Mouse (Mus musculus) hindbrain, embryonic 11.5 days (tissue): ENCODE measurements around the gene Casp6. TPM values are rescaled to one million over a fixed set of nuclear protein-coding genes. Genes with fewer than 3 reads are reported as not detected.
A peak's percentile ranks its signal among the peaks of the same experiment; 100 is the strongest.

Source experiments
- ATAC-seq: fragments of 200-750 bp; cut with Nextera tagmentation; 2 replicates; pipeline ENCODE4 v1.8.0; 2017; ENCODE audit warnings: mild to moderate bottlenecking, moderate TSS enrichment, moderate library complexity; ENCODE audit not compliant: low FRiP score
- DNase-seq: peaks from one replicate; pipeline ENCODE4 v3.0.0-alpha.2; 2015; ENCODE audit warnings: low spot score
- H3K27ac ChIP-seq: fragments of 300-500 bp; sonication (generic); 2 replicates; pipeline ENCODE4 v1.5.1; 2014; ENCODE audit warnings: mild to moderate bottlenecking, low read depth, low read length
- H3K27me3 ChIP-seq: fragments of 300-500 bp; sonication (generic); 2 replicates; pipeline ENCODE4 v1.6.1; 2014; ENCODE audit warnings: mild to moderate bottlenecking, low read length, moderate library complexity, mixed read lengths; ENCODE audit not compliant: control insufficient read depth, insufficient read depth
- H3K36me3 ChIP-seq: fragments of 300-500 bp; sonication (generic); 2 replicates; pipeline ENCODE4 v1.6.1; 2014; ENCODE audit warnings: mild to moderate bottlenecking, low read length, moderate library complexity, mixed read lengths; ENCODE audit not compliant: control insufficient read depth, insufficient read depth
- H3K4me1 ChIP-seq: fragments of 300-500 bp; sonication (generic); replicated peaks from 2 replicates; pipeline ENCODE4 v1.6.1; 2014; ENCODE audit warnings: low read length, mixed read lengths; ENCODE audit not compliant: control insufficient read depth, insufficient read depth
- H3K4me2 ChIP-seq: fragments of 300-500 bp; sonication (generic); replicated peaks from 2 replicates; pipeline ENCODE4 v1.6.1; 2014; ENCODE audit warnings: mild to moderate bottlenecking, low read depth, low read length
- H3K4me3 ChIP-seq: fragments of 300-500 bp; sonication (generic); 2 replicates; pipeline ENCODE4 v1.5.1; 2014; ENCODE audit warnings: low read depth, low read length
- H3K9ac ChIP-seq: fragments of 300-500 bp; sonication (generic); 2 replicates; pipeline ENCODE4 v1.6.1; 2014; ENCODE audit warnings: low read depth, low read length
- H3K9me3 ChIP-seq: fragments of 300-500 bp; sonication (generic); 2 replicates; pipeline ENCODE4 v1.6.1; 2016; ENCODE audit warnings: low read length; ENCODE audit not compliant: control insufficient read depth
- whole genome bisulfite sequencing: fragments of 180-500 bp; shearing (Covaris S2); extraction: QIAGEN DNeasy Blood & Tissue Kit; methylation state at CpG from one replicate; pipeline ENCODE4 v1.1.7; 2014; 5-methylcytosine and 5-hydroxymethylcytosine counted together
- polyA plus RNA-seq: library from polyadenylated mRNA; unstranded; fragments of >200 nt; fragmentation: Nextera tagmentation; extraction: Ambion mirVana; gene quantifications from 2 replicates; pipeline ENCODE4 v1.2.1, GENCODE M21; 2014

Casp6 gene
- polyA plus RNA-seq, 1 experiment from 2014 or later: 67.4 TPM

- no peak for DNase-seq
- Histone ChIP-seq H3K9ac (no peak overlapping the region), H3K4me1 (no peaks in the 10 kb centered on the region), H3K9me3 (no peaks in the 10 kb centered on the region), H3K27ac (no peak overlapping the region), H3K4me2 (no peak overlapping the region), H3K27me3 (no peaks in the 10 kb centered on the region), H3K4me3 (no peak overlapping the region), H3K36me3 (no peaks in the 10 kb centered on the region)
- WGBS: 65% methylated on average over 9 of the region's 9 CpGs
- no peak for ATAC-seq
These were observed 35.3 kb downstream of the Casp6 start for GRCm38 (mm10) chr3:129936561-129936960.

- Histone ChIP-seq H3K27me3 (no peaks in the 10 kb centered on the region), H3K4me1 (no peaks in the 10 kb centered on the region), H3K4me2 (no peak overlapping the region), H3K9me3 (no peaks in the 10 kb centered on the region), H3K9ac (no peak overlapping the region), H3K4me3 (no peak overlapping the region), H3K27ac (no peak overlapping the region), H3K36me3 (no peaks in the 10 kb centered on the region)
- DNase-seq: no peak
- no peak for ATAC-seq
- WGBS: 76% methylated on average over 3 of the region's 3 CpGs
These were observed 36.6 kb downstream of the Casp6 start for GRCm38 (mm10) chr3:129937848-129938247.

GRCm38 (mm10) chr3:129939058-129939457 is 37.8 kb downstream of the Casp6 start:
- ATAC-seq (no peak), DNase-seq (peak; percentile 2)
- WGBS: 59% methylated on average over 7 of the region's 7 CpGs
- Histone ChIP-seq H3K36me3 (no peaks in the 10 kb centered on the region), H3K4me2 (no peak overlapping the region), H3K27ac (no peak overlapping the region), H3K4me3 (no peak overlapping the region), H3K27me3 (no peaks in the 10 kb centered on the region), H3K9me3 (no peaks in the 10 kb centered on the region), H3K9ac (no peak overlapping the region), H3K4me1 (no peaks in the 10 kb centered on the region)

- ATAC-seq: no peak
- Histone ChIP-seq H3K27ac (no peak overlapping the region), H3K27me3 (no peaks in the 10 kb centered on the region), H3K4me1 (no peaks in the 10 kb centered on the region), H3K9me3 (no peaks in the 10 kb centered on the region), H3K9ac (no peak overlapping the region), H3K4me3 (no peak overlapping the region), H3K36me3 (no peaks in the 10 kb centered on the region), H3K4me2 (no peak overlapping the region)
- 96% methylated on average over 2 of the region's 2 CpGs for WGBS
- DNase-seq: no peak
These were observed 39.6 kb downstream of the Casp6 start for GRCm38 (mm10) chr3:129940780-129941179.

GRCm38 (mm10) chr3:129941291-129941690 is 40.1 kb downstream of the Casp6 start:
- Histone ChIP-seq H3K27me3 (no peaks in the 10 kb centered on the region), H3K27ac (no peak overlapping the region), H3K9ac (no peak overlapping the region), H3K9me3 (no peaks in the 10 kb centered on the region), H3K4me1 (no peaks in the 10 kb centered on the region), H3K36me3 (no peaks in the 10 kb centered on the region), H3K4me3 (no peak overlapping the region), H3K4me2 (no peak overlapping the region)
- no peak for DNase-seq
- ATAC-seq: no peak
- 86% methylated on average over 1 of the region's 1 CpGs for WGBS

DNA sequence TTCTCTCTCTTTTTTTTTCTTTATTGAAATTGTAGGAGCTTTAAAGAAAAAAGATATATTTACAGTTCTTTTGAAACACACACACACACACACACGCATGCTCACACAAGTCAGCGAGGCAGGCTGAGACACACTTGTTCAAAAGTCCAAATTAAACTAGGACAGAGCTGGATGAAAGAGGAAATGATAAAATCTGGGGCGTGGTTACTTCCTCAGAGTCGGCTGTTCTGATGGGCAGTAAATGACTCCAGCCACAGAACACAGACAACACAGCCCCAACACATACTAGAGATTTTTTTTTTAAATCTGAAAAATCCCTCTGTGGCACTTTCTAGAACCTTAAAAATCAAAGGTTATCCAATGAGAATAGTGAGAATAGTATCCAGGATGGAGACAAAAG is 42.6 kb downstream of the Casp6 start:
- no peaks in the 10 kb centered on the region for H3K36me3 ChIP-seq
- no peak for DNase-seq
- 86% methylated on average over 4 of the region's 4 CpGs for WGBS

GRCm38 (mm10) chr3:129946217-129946914 is 45.1 kb downstream of the Casp6 start:
- Histone ChIP-seq H3K4me3 (no peak overlapping the region), H3K9me3 (no peaks in the 10 kb centered on the region), H3K36me3 (no peaks in the 10 kb centered on the region), H3K27me3 (no peaks in the 10 kb centered on the region), H3K4me2 (no peak overlapping the region), H3K4me1 (no peaks in the 10 kb centered on the region), H3K27ac (no peak overlapping the region), H3K9ac (no peak overlapping the region)
- DNase-seq (no peak), ATAC-seq (no peak)
- WGBS: 83% methylated on average over 5 of the region's 5 CpGs

More for the DNA sequence above, 42.6 kb downstream of the Casp6 start:
- no peaks in the 10 kb centered on the region for H3K9me3 ChIP-seq
- ATAC-seq: no peak
- H3K27ac ChIP-seq: no peak overlapping the region
- H3K4me2 ChIP-seq: no peak overlapping the region
- H3K27me3 ChIP-seq: no peaks in the 10 kb centered on the region
- H3K4me1 ChIP-seq: no peaks in the 10 kb centered on the region
- H3K9ac ChIP-seq: no peak overlapping the region
- H3K4me3 ChIP-seq: no peak overlapping the region

DNA sequence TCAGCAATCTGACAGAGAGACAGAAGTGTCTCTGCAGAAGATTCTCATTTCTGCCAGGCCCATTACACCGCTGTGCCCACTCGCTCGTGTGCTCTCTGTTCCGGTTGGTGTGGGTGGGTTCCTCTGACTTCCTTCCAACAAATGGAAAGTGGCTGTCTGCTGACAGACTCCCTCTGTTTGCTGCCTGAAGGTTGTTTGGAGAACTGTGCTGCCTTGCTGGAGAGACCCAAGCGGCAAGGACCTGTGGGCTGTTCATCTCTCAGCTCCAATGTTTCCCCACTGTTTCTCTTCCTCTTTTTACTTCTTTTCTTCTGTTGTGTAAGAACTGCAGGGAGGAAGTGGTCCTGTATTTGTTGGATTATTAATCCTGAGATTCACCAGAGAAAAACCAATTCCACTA is 47.1 kb downstream of the Casp6 start:
- Histone ChIP-seq H3K27ac (no peak overlapping the region), H3K4me2 (no peak overlapping the region), H3K9ac (no peak overlapping the region), H3K36me3 (no peaks in the 10 kb centered on the region), H3K4me3 (no peak overlapping the region), H3K9me3 (no peaks in the 10 kb centered on the region), H3K4me1 (no peaks in the 10 kb centered on the region), H3K27me3 (no peaks in the 10 kb centered on the region)
- no peak for DNase-seq
- 89% methylated on average over 5 of the region's 5 CpGs for WGBS
- ATAC-seq: no peak

GRCm38 (mm10) chr3:129949158-129949773 is 48.0 kb downstream of the Casp6 start:
- no peak for ATAC-seq
- Histone ChIP-seq H3K4me2 (no peak overlapping the region), H3K27ac (no peak overlapping the region), H3K9me3 (no peaks in the 10 kb centered on the region), H3K4me3 (no peak overlapping the region), H3K27me3 (no peaks in the 10 kb centered on the region), H3K4me1 (no peaks in the 10 kb centered on the region), H3K36me3 (no peaks in the 10 kb centered on the region), H3K9ac (no peak overlapping the region)
- 84% methylated on average over 5 of the region's 5 CpGs for WGBS
- DNase-seq: no peak
